ENCODE assay signal across 21 mouse cellular contexts in the genomic region with DNA sequence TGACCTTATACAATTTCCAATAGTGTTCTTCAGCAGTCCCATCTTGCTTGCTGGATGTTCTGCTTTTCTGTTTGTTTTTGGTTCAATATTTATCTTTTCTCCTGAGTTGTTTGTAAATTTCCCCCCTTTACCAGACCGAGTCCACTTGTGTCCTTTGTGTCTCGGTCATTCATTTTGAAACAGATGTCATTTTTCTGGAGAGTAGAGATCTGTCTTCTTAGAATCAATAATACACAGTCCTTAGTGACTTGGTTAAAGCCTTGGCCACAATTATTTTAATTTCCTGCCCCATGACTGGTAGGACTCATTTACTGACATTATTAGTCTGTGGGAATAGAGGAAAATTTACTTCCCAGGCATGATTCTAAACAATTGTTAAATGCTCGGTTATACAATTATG.
A peak's percentile ranks its signal among the peaks of the same experiment; 100 is the strongest.
DNase-seq lines count a peak whose midpoint lies in the region; ATAC-seq and TF ChIP-seq lines count a peak whose summit lies in the region.
"Had no signal": no experiment of that assay in that cellular context is flagged by ENCODE, and none has a peak within 500 bp of the region (broad histone marks: within the 10 kb centered on the region; RNA-seq: fewer than 3 reads in every experiment).

No protein-coding gene starts in this region.

- ATAC-seq in lung, embryonic 14.5 days (ENCODE audit: insufficient read depth) = no peak
- ATAC-seq in midbrain, embryonic 12.5 days (ENCODE audit: low FRiP score, low read depth) = peak; percentile 70; the same call in 1 of the 2 replicates
- ATAC-seq: forebrain, embryonic 14.5 days; forebrain, embryonic 16.5 days had no signal

- H3K4me2 ChIP-seq in lung, embryonic 14.5 days = no peak overlapping the region
- no peak overlapping the region for H3K4me2 ChIP-seq in midbrain, embryonic 12.5 days (replicated peaks)
- H3K4me2 ChIP-seq: embryonic facial prominence, embryonic 13.5 days; embryonic facial prominence, embryonic 15.5 days; forebrain, embryonic 12.5 days had no signal

- no peak overlapping the region for H3K27ac ChIP-seq in lung, embryonic 14.5 days (ENCODE audit: low read depth)
- H3K27ac ChIP-seq in midbrain, embryonic 12.5 days (replicated peaks) = no peak overlapping the region
- no peak overlapping the region for H3K27ac ChIP-seq in midbrain, embryonic 10.5 days (replicated peaks)
- H3K27ac ChIP-seq: embryonic facial prominence, embryonic 13.5 days; embryonic facial prominence, embryonic 15.5 days; forebrain, embryonic 10.5 days; forebrain, embryonic 12.5 days had no signal

- H3K9ac ChIP-seq in lung, embryonic 14.5 days = no peak overlapping the region
- H3K9ac ChIP-seq in midbrain, embryonic 12.5 days (replicated peaks) = no peak overlapping the region
- H3K9ac ChIP-seq: embryonic facial prominence, embryonic 13.5 days; embryonic facial prominence, embryonic 15.5 days; forebrain, embryonic 12.5 days had no signal

- WGBS in lung, embryonic 14.5 days = 26% methylated on average over 3 of the region's 3 CpGs
- WGBS in midbrain, embryonic 12.5 days = 59% methylated on average over 3 of the region's 3 CpGs
- WGBS in midbrain, embryonic 10.5 days = 80% methylated on average over 3 of the region's 3 CpGs

- no peak overlapping the region for H3K4me3 ChIP-seq in lung, embryonic 14.5 days (ENCODE audit: low read depth, low read length)
- H3K4me3 ChIP-seq in midbrain, embryonic 12.5 days = no peak overlapping the region
- H3K4me3 ChIP-seq in midbrain, embryonic 10.5 days = no peak overlapping the region
- H3K4me3 ChIP-seq: embryonic facial prominence, embryonic 13.5 days; embryonic facial prominence, embryonic 15.5 days; erythroblast, embryonic 14.5 days; forebrain, embryonic 10.5 days; forebrain, embryonic 12.5 days had no signal

- H3K27me3 ChIP-seq in lung, embryonic 14.5 days (ENCODE audit: insufficient read depth, low read length) = no peaks in the 10 kb centered on the region
- H3K27me3 ChIP-seq in midbrain, embryonic 12.5 days = no peaks in the 10 kb centered on the region
- H3K27me3 ChIP-seq in midbrain, embryonic 10.5 days (ENCODE audit: low read depth, poor library complexity, severe bottlenecking) = no peaks in the 10 kb centered on the region
- H3K27me3 ChIP-seq: embryonic facial prominence, embryonic 13.5 days; embryonic facial prominence, embryonic 15.5 days had no signal

- peak; percentile 8 for DNase-seq in lung, embryonic 14.5 days
- DNase-seq in lung, postnatal 25 days (ENCODE audit: low spot score) = no peak
- DNase-seq in midbrain, embryonic 10.5 days (ENCODE audit: low spot score) = no peak
- DNase-seq: adrenal gland, adult 2 months; adrenal gland, postnatal 10 days; adrenal gland, postnatal 25 days; cerebellum, adult 11 months; cerebellum, adult 18-20 months; cerebellum, adult 8-10 months; cerebellum, adult 9-11 months; cerebellum, postnatal 14 days; cerebellum, postnatal 36 days; embryo, embryonic 11 days had no signal

- TF ChIP-seq CTCF in lung, embryonic 14.5 days (IDR thresholded peaks at IDR 0.05; ENCODE audit: low read depth) = no peak

- H3K9me3 ChIP-seq in lung, embryonic 14.5 days (ENCODE audit: low read depth, low read length) = no peaks in the 10 kb centered on the region
- H3K9me3 ChIP-seq in midbrain, embryonic 12.5 days = no peaks in the 10 kb centered on the region
- H3K9me3 ChIP-seq in midbrain, embryonic 10.5 days (replicated peaks) = no peaks in the 10 kb centered on the region
- H3K9me3 ChIP-seq: embryonic facial prominence, embryonic 13.5 days; embryonic facial prominence, embryonic 15.5 days; forebrain, embryonic 10.5 days; forebrain, embryonic 12.5 days had no signal

- H3K4me1 ChIP-seq in lung, embryonic 14.5 days (ENCODE audit: insufficient read depth) = no peaks in the 10 kb centered on the region
- peaks cover 7% of the 10 kb centered on the region; the same call in 1 of the 2 replicates for H3K4me1 ChIP-seq in midbrain, embryonic 12.5 days
- H3K4me1 ChIP-seq in midbrain, embryonic 10.5 days = peaks cover 15% of the 10 kb centered on the region
- H3K4me1 ChIP-seq: embryonic facial prominence, embryonic 13.5 days; embryonic facial prominence, embryonic 15.5 days had no signal

- H3K36me3 ChIP-seq in lung, embryonic 14.5 days (ENCODE audit: insufficient read depth) = no peaks in the 10 kb centered on the region
- no peaks in the 10 kb centered on the region for H3K36me3 ChIP-seq in midbrain, embryonic 12.5 days
- H3K36me3 ChIP-seq in midbrain, embryonic 10.5 days = no peaks in the 10 kb centered on the region
- H3K36me3 ChIP-seq: embryonic facial prominence, embryonic 15.5 days; forebrain, embryonic 10.5 days; forebrain, embryonic 12.5 days had no signal
